Mouse (Mus musculus) liver, postnatal 0 days (tissue): ENCODE results near the gene Acads.

ENCODE experiments used
- CTCF ChIP-seq: sonication (generic); IDR thresholded peaks from 2 replicates; pipeline ENCODE4 v1.5.1; 2016; ENCODE audit warnings: antibody characterized with exemption, low read depth
- EP300 ChIP-seq: IDR thresholded peaks from 2 replicates; pipeline ENCODE4 v1.6.1; 2016; ENCODE audit warnings: antibody characterized with exemption, low read depth, mild to moderate bottlenecking

- TF ChIP-seq EP300 (no peak), CTCF (no peak)
These were observed 55.8 kb downstream of the Acads start for GRCm38 (mm10) chr5:115063391-115063790.
